Mouse (Mus musculus): ENCODE results near the gene Pdpk1. TPM values are rescaled to one million over a fixed set of nuclear protein-coding genes. Genes with fewer than 3 reads are reported as not detected.

The Pdpk1 gene
- total and polyA plus RNA-seq, 3 experiments = 18.3 to 26.9 (median 19.0) TPM

DNA sequence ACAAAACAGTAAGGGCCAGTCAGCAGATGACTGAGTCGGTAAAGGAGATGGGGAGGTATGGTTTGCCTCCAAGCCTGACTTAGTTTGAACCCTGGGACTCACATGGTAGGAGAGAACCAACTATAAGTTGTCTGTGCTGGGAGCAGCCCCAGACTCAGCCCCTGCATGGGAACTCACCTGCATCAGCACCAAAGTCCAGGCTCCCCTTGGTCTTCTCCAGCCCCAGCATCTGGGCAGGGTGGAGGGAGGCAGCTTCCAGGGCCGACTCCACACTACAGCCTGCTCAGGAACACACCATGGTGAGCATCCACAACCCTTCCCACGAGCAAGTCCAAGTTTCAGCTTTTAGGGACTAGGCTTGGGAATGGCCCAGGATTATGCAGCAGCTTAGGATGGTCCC lies 5.7 kb upstream of the Pdpk1 start:
- peaks cover 0 to 7% of the 10 kb centered on the region in 2 experiments; a peak in 2 of 4 replicates for H3K36me3 ChIP-seq (ENCODE audit: control insufficient read depth in 1 of 2, insufficient read depth in 2 of 2, low read length in 2 of 2)
- TF ChIP-seq SIN3A (IDR thresholded peaks at IDR 0.05; ENCODE audit: low read length) (no peak), TCF12 (IDR thresholded peaks at IDR 0.05; ENCODE audit: low read depth, low read length) (no peak), MEF2A (IDR thresholded peaks at IDR 0.05; ENCODE audit: extremely low read depth, insufficient replicate concordance, low read depth, low read length, poor library complexity, severe bottlenecking) (no peak), GABPA (IDR thresholded peaks at IDR 0.05; ENCODE audit: low read depth, low read length) (no peak), MAFK (IDR thresholded peaks at IDR 0.05; ENCODE audit: borderline replicate concordance, low read depth, low read length) (no peak), E2F4 (IDR thresholded peaks at IDR 0.05; ENCODE audit: borderline replicate concordance, low read depth, low read length) (no peak), CTCF (IDR thresholded peaks at IDR 0.05 in 2 of 3, conservative IDR thresholded peaks at IDR 0.05 in 1 of 3; ENCODE audit: control insufficient read depth in 1 of 3, insufficient read depth in 1 of 3, low read depth in 2 of 3, low read length in 3 of 3, poor library complexity in 1 of 3, severe bottlenecking in 1 of 3) (no peak), ZMIZ1 (IDR thresholded peaks at IDR 0.05; ENCODE audit: low read depth, low read length) (no peak), ZC3H11A (IDR thresholded peaks at IDR 0.05; ENCODE audit: low read depth, low read length) (no peak)
- no peaks in the 10 kb centered on the region for H3K79me2 ChIP-seq (ENCODE audit: control insufficient read depth, insufficient read depth, low read length, poor library complexity)
- no peaks in the 10 kb centered on the region for H3K9me3 ChIP-seq (replicated peaks; ENCODE audit: insufficient read depth, low read length)
- H3K9ac ChIP-seq (ENCODE audit: control insufficient read depth, low read depth, low read length, poor library complexity, severe bottlenecking) = no peak overlapping the region
- peaks cover 0 to 7% of the 10 kb centered on the region in 2 experiments; a peak in 1 of 4 replicates for H3K4me1 ChIP-seq (ENCODE audit: control insufficient read depth in 1 of 2, insufficient read depth in 2 of 2, low read length in 2 of 2)
- H3K4me3 ChIP-seq (ENCODE audit: control insufficient read depth in 1 of 2, insufficient read depth in 1 of 2, low read depth in 2 of 2, low read length in 2 of 2) = no peak overlapping the region
- H3K27ac ChIP-seq (ENCODE audit: control insufficient read depth, low read depth, low read length) = no peak overlapping the region
- no peak for DNase-seq (ENCODE audit: low read depth, low spot score)
- no peaks in the 10 kb centered on the region for H3K27me3 ChIP-seq (ENCODE audit: control insufficient read depth in 1 of 2, insufficient read depth in 2 of 2, low read length in 2 of 2)

DNA sequence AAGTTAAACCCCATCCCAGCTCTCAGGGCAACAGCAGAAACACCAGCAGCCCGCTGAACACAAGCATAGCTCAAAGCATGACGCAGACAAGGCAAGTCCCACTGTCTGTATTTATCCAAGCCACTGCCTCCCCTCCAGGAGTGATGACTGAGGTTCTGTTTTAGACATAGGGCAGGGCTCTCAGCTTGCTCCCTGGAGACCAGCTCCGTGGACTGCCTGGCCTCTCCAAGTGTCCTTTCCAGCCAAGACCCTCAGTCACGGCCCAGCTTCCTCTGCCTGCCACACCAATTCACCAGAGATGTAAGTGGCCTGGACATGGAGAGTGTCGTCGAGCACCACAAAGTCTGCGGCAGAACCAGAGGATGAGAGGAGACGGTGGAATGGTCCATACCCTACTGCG lies 5.0 kb upstream of the Pdpk1 start:
- Histone ChIP-seq H3K4me3 (ENCODE audit: control insufficient read depth in 1 of 2, insufficient read depth in 1 of 2, low read depth in 2 of 2, low read length in 2 of 2) (no peak overlapping the region), H3K9me3 (replicated peaks; ENCODE audit: insufficient read depth, low read length) (no peaks in the 10 kb centered on the region), H3K36me3 (ENCODE audit: control insufficient read depth in 1 of 2, insufficient read depth in 2 of 2, low read length in 2 of 2) (peaks cover 0 to 7% of the 10 kb centered on the region in 2 experiments; a peak in 2 of 4 replicates), H3K79me2 (ENCODE audit: control insufficient read depth, insufficient read depth, low read length, poor library complexity) (no peaks in the 10 kb centered on the region), H3K4me1 (ENCODE audit: control insufficient read depth in 1 of 2, insufficient read depth in 2 of 2, low read length in 2 of 2) (peaks cover 0 to 7% of the 10 kb centered on the region in 2 experiments; a peak in 1 of 4 replicates), H3K27me3 (ENCODE audit: control insufficient read depth in 1 of 2, insufficient read depth in 2 of 2, low read length in 2 of 2) (no peaks in the 10 kb centered on the region), H3K9ac (ENCODE audit: control insufficient read depth, low read depth, low read length, poor library complexity, severe bottlenecking) (no peak overlapping the region), H3K27ac (ENCODE audit: control insufficient read depth, low read depth, low read length) (no peak overlapping the region)
- no peak for DNase-seq (ENCODE audit: low read depth, low spot score)
- TF ChIP-seq POLR2A (IDR thresholded peaks at IDR 0.05; ENCODE audit: control insufficient read depth in 1 of 2, insufficient read depth in 1 of 2, low read depth in 1 of 2, low read length in 2 of 2, poor library complexity in 1 of 2) (no peak), CHD1 (IDR thresholded peaks at IDR 0.05; ENCODE audit: low read depth, low read length) (no peak), GABPA (IDR thresholded peaks at IDR 0.05; ENCODE audit: low read depth, low read length) (no peak), ZC3H11A (IDR thresholded peaks at IDR 0.05; ENCODE audit: low read depth, low read length) (no peak), TCF12 (IDR thresholded peaks at IDR 0.05; ENCODE audit: low read depth, low read length) (no peak), MXI1 (IDR thresholded peaks at IDR 0.05; ENCODE audit: low read depth, low read length) (no peak)

DNA sequence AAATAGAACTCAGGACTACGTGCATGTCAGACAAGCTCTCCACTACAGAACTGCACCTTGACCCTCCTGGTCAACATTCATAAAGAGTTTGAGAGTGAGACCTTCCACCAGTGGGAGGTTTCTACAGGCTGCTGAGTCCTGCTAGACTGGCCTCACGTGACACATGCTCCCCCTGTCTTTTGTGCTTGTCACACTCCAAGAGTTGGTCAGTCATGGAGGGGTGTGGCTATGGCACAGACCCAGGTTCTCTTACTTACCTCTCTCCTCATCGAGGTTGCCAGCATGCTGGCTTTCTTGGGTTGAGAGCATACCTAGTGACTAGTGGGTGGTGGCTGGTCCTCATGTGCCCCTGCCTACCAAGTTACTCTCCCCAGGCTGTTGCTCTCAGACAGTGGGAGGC lies 3.7 kb upstream of the Pdpk1 start:
- Histone ChIP-seq H3K27ac (ENCODE audit: control insufficient read depth, low read depth, low read length) (no peak overlapping the region), H3K9ac (ENCODE audit: control insufficient read depth, low read depth, low read length, poor library complexity, severe bottlenecking) (no peak overlapping the region), H3K79me2 (ENCODE audit: control insufficient read depth, insufficient read depth, low read length, poor library complexity) (no peaks in the 10 kb centered on the region), H3K36me3 (ENCODE audit: control insufficient read depth in 1 of 2, insufficient read depth in 2 of 2, low read length in 2 of 2) (peaks cover 0 to 7% of the 10 kb centered on the region in 2 experiments; a peak in 2 of 4 replicates), H3K9me3 (replicated peaks; ENCODE audit: insufficient read depth, low read length) (no peaks in the 10 kb centered on the region), H3K4me3 (ENCODE audit: control insufficient read depth in 1 of 2, insufficient read depth in 1 of 2, low read depth in 2 of 2, low read length in 2 of 2) (no peak overlapping the region), H3K27me3 (ENCODE audit: control insufficient read depth in 1 of 2, insufficient read depth in 2 of 2, low read length in 2 of 2) (no peaks in the 10 kb centered on the region), H3K4me1 (ENCODE audit: control insufficient read depth in 1 of 2, insufficient read depth in 2 of 2, low read length in 2 of 2) (peaks cover 0 to 7% of the 10 kb centered on the region in 2 experiments; a peak in 1 of 4 replicates)
- no peak for DNase-seq (ENCODE audit: low read depth, low spot score)
- TF ChIP-seq MYC (IDR thresholded peaks at IDR 0.05; ENCODE audit: low read depth, low read length) (no peak), JUND (IDR thresholded peaks at IDR 0.05; ENCODE audit: low read depth, low read length) (no peak), MYB (IDR thresholded peaks at IDR 0.05; ENCODE audit: low read depth, low read length) (no peak)
